Mouse (Mus musculus) forebrain, embryonic 10.5 days (tissue): Measurements from ENCODE around the gene Ccl22. TPM values are rescaled to one million over a fixed set of nuclear protein-coding genes. Genes with fewer than 3 reads are reported as not detected.
A peak's percentile ranks its signal among the peaks of the same experiment; 100 is the strongest.

Experiments used
- DNase-seq: peaks from one replicate; pipeline ENCODE4 v3.0.0-alpha.2; 2017; ENCODE audit warnings: low spot score; ENCODE audit errors: extremely low spot score
- H3K27ac ChIP-seq: fragments of 300-500 bp; sonication (generic); 2 replicates; pipeline ENCODE4 v1.5.1; 2016; ENCODE audit warnings: mild to moderate bottlenecking
- H3K27me3 ChIP-seq: fragments of 300-500 bp; sonication (generic); 2 replicates; pipeline ENCODE4 v1.6.1; 2016; ENCODE audit warnings: mild to moderate bottlenecking; ENCODE audit not compliant: poor library complexity, severe bottlenecking
- H3K36me3 ChIP-seq: fragments of 300-500 bp; sonication (generic); replicated peaks from 2 replicates; pipeline ENCODE4 v1.6.1; 2016; ENCODE audit warnings: mild to moderate bottlenecking, moderate library complexity
- H3K4me1 ChIP-seq: fragments of 300-500 bp; sonication (generic); 2 replicates; pipeline ENCODE4 v1.6.1; 2016
- H3K4me3 ChIP-seq: fragments of 300-500 bp; sonication (generic); 2 replicates; pipeline ENCODE4 v1.5.1; 2016; ENCODE audit warnings: mild to moderate bottlenecking, moderate library complexity
- H3K9me3 ChIP-seq: fragments of 300-500 bp; sonication (generic); 2 replicates; pipeline ENCODE4 v1.6.1; 2016; ENCODE audit warnings: mild to moderate bottlenecking, moderate library complexity
- WGBS: fragments of 180-500 bp; shearing (Covaris S2); methylation state at CpG from one replicate; pipeline ENCODE4 v1.1.7; 2016; 5-methylcytosine and 5-hydroxymethylcytosine counted together
- polyA plus RNA-seq: library from polyadenylated mRNA; unstranded; fragments of >200 nt; fragmentation: Nextera tagmentation; extraction: Ambion mirVana; gene quantifications from 2 replicates; pipeline ENCODE4 v1.2.1, GENCODE M21; 2016

The Ccl22 gene
- polyA plus RNA-seq, 1 experiment from 2014 or later: not detected

GRCm38 (mm10) chr8:94741726-94742125 lies 3.7 kb upstream of the Ccl22 start:
- no peak overlapping the region for H3K27ac ChIP-seq
- H3K4me1 ChIP-seq: no peaks in the 10 kb centered on the region
- DNase-seq: no peak
- no peaks in the 10 kb centered on the region for H3K36me3 ChIP-seq
- no peak overlapping the region for H3K4me3 ChIP-seq
- no peaks in the 10 kb centered on the region for H3K9me3 ChIP-seq
- no peaks in the 10 kb centered on the region for H3K27me3 ChIP-seq
- 85% methylated on average over 4 of the region's 4 CpGs for WGBS

- no peaks in the 10 kb centered on the region for H3K36me3 ChIP-seq
- no peak overlapping the region for H3K4me3 ChIP-seq
- DNase-seq: no peak
- WGBS: 94% methylated on average over 5 of the region's 5 CpGs
- no peak overlapping the region for H3K27ac ChIP-seq
- no peaks in the 10 kb centered on the region for H3K9me3 ChIP-seq
- H3K27me3 ChIP-seq: no peaks in the 10 kb centered on the region
- H3K4me1 ChIP-seq: no peaks in the 10 kb centered on the region
Measured at GRCm38 (mm10) chr8:94744484-94744883, 906 bp upstream of the Ccl22 start.

- no peak for DNase-seq
- Histone ChIP-seq H3K27ac (no peak overlapping the region), H3K36me3 (no peaks in the 10 kb centered on the region), H3K4me1 (no peaks in the 10 kb centered on the region), H3K27me3 (no peaks in the 10 kb centered on the region), H3K4me3 (no peak overlapping the region), H3K9me3 (no peaks in the 10 kb centered on the region)
- WGBS: 85% methylated on average over 9 of the region's 9 CpGs
Measured at GRCm38 (mm10) chr8:94744972-94745371, 418 bp upstream of the Ccl22 start.

GRCm38 (mm10) chr8:94746832-94747231 lies 1.4 kb downstream of the Ccl22 start:
- H3K4me1 ChIP-seq: no peaks in the 10 kb centered on the region
- H3K9me3 ChIP-seq: no peaks in the 10 kb centered on the region
- no peak for DNase-seq
- H3K36me3 ChIP-seq: no peaks in the 10 kb centered on the region
- WGBS: 87% methylated on average over 8 of the region's 8 CpGs
- no peaks in the 10 kb centered on the region for H3K27me3 ChIP-seq
- no peak overlapping the region for H3K27ac ChIP-seq
- H3K4me3 ChIP-seq: no peak overlapping the region

- Histone ChIP-seq H3K36me3 (no peaks in the 10 kb centered on the region), H3K27ac (no peak overlapping the region), H3K9me3 (no peaks in the 10 kb centered on the region), H3K27me3 (no peaks in the 10 kb centered on the region), H3K4me3 (no peak overlapping the region), H3K4me1 (peaks cover 7% of the 10 kb centered on the region)
- WGBS: 69% methylated on average over 4 of the region's 4 CpGs
- DNase-seq: no peak
Measured at GRCm38 (mm10) chr8:94748363-94748762, 3.0 kb downstream of the Ccl22 start.

- Histone ChIP-seq H3K9me3 (no peaks in the 10 kb centered on the region), H3K27me3 (no peaks in the 10 kb centered on the region), H3K27ac (no peak overlapping the region), H3K36me3 (no peaks in the 10 kb centered on the region), H3K4me3 (no peak overlapping the region), H3K4me1 (peaks cover 16% of the 10 kb centered on the region)
- no peak for DNase-seq
- WGBS: 82% methylated on average over 3 of the region's 3 CpGs
Measured at GRCm38 (mm10) chr8:94749942-94750341, 4.6 kb downstream of the Ccl22 start.

- no peak overlapping the region for H3K27ac ChIP-seq
- no peaks in the 10 kb centered on the region for H3K36me3 ChIP-seq
- peaks cover 17% of the 10 kb centered on the region for H3K4me1 ChIP-seq
- WGBS: 85% methylated on average over 10 of the region's 10 CpGs
- DNase-seq: no peak
- H3K4me3 ChIP-seq: no peak overlapping the region
- H3K9me3 ChIP-seq: no peaks in the 10 kb centered on the region
- H3K27me3 ChIP-seq: no peaks in the 10 kb centered on the region
Measured at GRCm38 (mm10) chr8:94751023-94751849, 5.8 kb downstream of the Ccl22 start.

GRCm38 (mm10) chr8:94754006-94754405 lies 8.6 kb downstream of the Ccl22 start:
- no peak for DNase-seq
- H3K27ac ChIP-seq: 0 out of 2 replicates have a peak overlapping the region, but pooled peaks have one; percentile 8
- 91% methylated on average over 2 of the region's 2 CpGs for WGBS
- no peaks in the 10 kb centered on the region for H3K9me3 ChIP-seq
- no peaks in the 10 kb centered on the region for H3K36me3 ChIP-seq
- H3K4me3 ChIP-seq: no peak overlapping the region
- peaks cover 17% of the 10 kb centered on the region for H3K4me1 ChIP-seq
- no peaks in the 10 kb centered on the region for H3K27me3 ChIP-seq

GRCm38 (mm10) chr8:94754486-94754885 lies 9.1 kb downstream of the Ccl22 start:
- DNase-seq: no peak
- no peak overlapping the region for H3K27ac ChIP-seq
- no peaks in the 10 kb centered on the region for H3K27me3 ChIP-seq
- no peaks in the 10 kb centered on the region for H3K9me3 ChIP-seq
- no peaks in the 10 kb centered on the region for H3K36me3 ChIP-seq
- H3K4me3 ChIP-seq: no peak overlapping the region
- H3K4me1 ChIP-seq: peaks cover 17% of the 10 kb centered on the region
- WGBS: 58% methylated on average over 2 of the region's 2 CpGs

GRCm38 (mm10) chr8:94767035-94767434 lies 21.6 kb downstream of the Ccl22 start:
- Histone ChIP-seq H3K4me1 (peaks cover 19% of the 10 kb centered on the region), H3K27ac (no peak overlapping the region), H3K36me3 (no peaks in the 10 kb centered on the region), H3K9me3 (no peaks in the 10 kb centered on the region), H3K27me3 (peaks cover 32% of the 10 kb centered on the region), H3K4me3 (no peak overlapping the region)
- WGBS: 84% methylated on average over 9 of the region's 9 CpGs
- no peak for DNase-seq

- 75% methylated on average over 6 of the region's 6 CpGs for WGBS
- Histone ChIP-seq H3K27ac (no peak overlapping the region), H3K4me3 (no peak overlapping the region), H3K9me3 (no peaks in the 10 kb centered on the region), H3K27me3 (peaks cover 64% of the 10 kb centered on the region), H3K4me1 (peaks cover 45% of the 10 kb centered on the region), H3K36me3 (no peaks in the 10 kb centered on the region)
- DNase-seq: no peak
Measured at GRCm38 (mm10) chr8:94770945-94771344, 25.6 kb downstream of the Ccl22 start.

- no peaks in the 10 kb centered on the region for H3K36me3 ChIP-seq
- H3K4me1 ChIP-seq: peaks cover 35% of the 10 kb centered on the region
- H3K27ac ChIP-seq: peak within 1 kb of the TSS; percentile 86
- H3K27me3 ChIP-seq: peaks cover 64% of the 10 kb centered on the region
- WGBS: 1% methylated on average over 38 of the region's 38 CpGs
- H3K4me3 ChIP-seq: peak within 1 kb of the TSS; percentile 66
- H3K9me3 ChIP-seq: no peaks in the 10 kb centered on the region
- DNase-seq: peak; percentile 82
Measured at GRCm38 (mm10) chr8:94771941-94772670, 26.7 kb downstream of the Ccl22 start, which contains the start of gene Cx3cl1. TSS of gene Cx3cl1 (plus strand) at chr8:94772009.

GRCm38 (mm10) chr8:94773048-94773447 lies 27.7 kb downstream of the Ccl22 start:
- Histone ChIP-seq H3K9me3 (no peaks in the 10 kb centered on the region), H3K4me3 (peak overlapping the region; percentile 66), H3K27ac (no peak overlapping the region), H3K27me3 (peaks cover 64% of the 10 kb centered on the region), H3K4me1 (peaks cover 39% of the 10 kb centered on the region), H3K36me3 (no peaks in the 10 kb centered on the region)
- no peak for DNase-seq
- 42% methylated on average over 6 of the region's 6 CpGs for WGBS
